In genomic region chr5:111414192-111414591, GRCm38 (mm10) we compare ENCODE assay signal across 8 mouse cellular contexts. TPM values are rescaled to one million over a fixed set of nuclear protein-coding genes. Genes with fewer than 3 reads are reported as not detected.
DNase-seq lines count a peak whose midpoint lies in the region; ATAC-seq and TF ChIP-seq lines count a peak whose summit lies in the region.

No protein-coding gene starts in this region.

- no peak overlapping the region for H3K9ac ChIP-seq in limb, embryonic 15.5 days
- H3K9ac ChIP-seq in stomach, embryonic 16.5 days (ENCODE audit: low read length), result 0 out of 2 replicates have a peak overlapping the region, but pooled peaks have one; percentile 32

- H3K27me3 ChIP-seq in cerebellum, adult 2 months (ENCODE audit: control insufficient read depth, insufficient read depth, low read length), result peaks cover 12% of the 10 kb centered on the region
- H3K27me3 ChIP-seq in limb, embryonic 15.5 days, result peaks cover 48% of the 10 kb centered on the region
- peaks cover 7% of the 10 kb centered on the region; the same call in 1 of the 2 replicates for H3K27me3 ChIP-seq in stomach, embryonic 16.5 days (ENCODE audit: control insufficient read depth, insufficient read depth, low read length)

- no peak overlapping the region for H3K4me3 ChIP-seq in cerebellum, adult 2 months (replicated peaks; ENCODE audit: insufficient read depth, low read depth, low read length)
- no peak overlapping the region for H3K4me3 ChIP-seq in limb, embryonic 15.5 days
- H3K4me3 ChIP-seq in stomach, embryonic 16.5 days (replicated peaks; ENCODE audit: low read length), result no peak overlapping the region

- WGBS in cerebellum, adult 2 months, result 12% methylated on average over 5 of the region's 5 CpGs
- 3% methylated on average over 5 of the region's 5 CpGs for WGBS in limb, embryonic 15.5 days
- WGBS in stomach, embryonic 16.5 days, result 1% methylated on average over 5 of the region's 5 CpGs

- H3K4me1 ChIP-seq in cerebellum, adult 2 months (ENCODE audit: control insufficient read depth, insufficient read depth, low read length), result peaks cover 4% of the 10 kb centered on the region; the same call in 1 of the 2 replicates
- H3K4me1 ChIP-seq in limb, embryonic 15.5 days, result peaks cover 55% of the 10 kb centered on the region
- H3K4me1 ChIP-seq in stomach, embryonic 16.5 days (ENCODE audit: control insufficient read depth, insufficient read depth, low read length), result peaks cover 20% of the 10 kb centered on the region

- no peak overlapping the region for H3K27ac ChIP-seq in cerebellum, adult 2 months (ENCODE audit: insufficient read depth, low read length)
- no peak overlapping the region for H3K27ac ChIP-seq in limb, embryonic 15.5 days
- no peak overlapping the region for H3K27ac ChIP-seq in stomach, embryonic 16.5 days (ENCODE audit: low read length)

- H3K4me2 ChIP-seq in limb, embryonic 15.5 days, result no peak overlapping the region
- no peak overlapping the region for H3K4me2 ChIP-seq in stomach, embryonic 16.5 days (ENCODE audit: low read depth, low read length)

- no peaks in the 10 kb centered on the region for H3K9me3 ChIP-seq in limb, embryonic 15.5 days
- H3K9me3 ChIP-seq in stomach, embryonic 16.5 days (replicated peaks; ENCODE audit: control insufficient read depth, low read length), result no peaks in the 10 kb centered on the region

- DNase-seq in cerebellum, adult 2 months, result peak in 1 of 2 experiments; percentile 38
- peak; percentile 92 for DNase-seq in embryo, embryonic 10.5 days (ENCODE audit: low spot score)
- peak; percentile 85 to 93 for DNase-seq in heart, adult 18-20 months
- peak; percentile 81 for DNase-seq in kidney, adult 9 months
- peak; percentile 25 to 57 for DNase-seq in natural killer cell, adult 2 months (ENCODE audit: low spot score in 2 of 2)

- no peak for TF ChIP-seq POLR2A in cerebellum, adult 2 months (IDR thresholded peaks at IDR 0.05; ENCODE audit: borderline replicate concordance, insufficient read depth, low read length)

- TF ChIP-seq CTCF in cerebellum, adult 2 months (IDR thresholded peaks at IDR 0.05; ENCODE audit: borderline replicate concordance, insufficient read depth, low read depth, low read length), result peak; percentile 40; the same call in 1 of the 2 replicates

- no peak for ATAC-seq in cerebellum, adult (ENCODE audit: insufficient number of reproducible peaks, low FRiP score, low TSS enrichment)
- ATAC-seq in limb, embryonic 15.5 days (ENCODE audit: insufficient number of reproducible peaks, low FRiP score, low TSS enrichment, low read depth), result peak; percentile 19; the same call in 1 of the 2 replicates
- peak; percentile 38; the same call in 1 of the 2 replicates for ATAC-seq in stomach, embryonic 16.5 days (ENCODE audit: insufficient read depth, low FRiP score)

- no peaks in the 10 kb centered on the region for H3K36me3 ChIP-seq in limb, embryonic 15.5 days
- no peaks in the 10 kb centered on the region for H3K36me3 ChIP-seq in stomach, embryonic 16.5 days (ENCODE audit: control insufficient read depth, insufficient read depth, low read length)

RNA-seq across cellular contexts. Expression of gene Mn1, which starts 3.0 kb away (rescaled TPM):
- 2.4 and 3.3 TPM in 2 replicates for polyA plus RNA-seq in cerebellum, adult 2 months (2012; rRNA removed)
- total RNA-seq in heart, adult 18-20 months (2021), result 10 to 100 TPM; 16.0 to 16.6 TPM
- polyA plus RNA-seq in limb, embryonic 15.5 days (2015; fragmentation: Nextera tagmentation; extraction: Ambion mirVana), result 14.7 and 16.9 TPM in 2 replicates
- polyA plus RNA-seq in stomach, embryonic 16.5 days (2015; fragmentation: Nextera tagmentation; extraction: Ambion mirVana), result 11.1 and 11.7 TPM in 2 replicates
